Mouse (Mus musculus) left cerebral cortex, postnatal 14 days (tissue): ENCODE results near the gene Rnf26. TPM values are rescaled to one million over a fixed set of nuclear protein-coding genes. Genes with fewer than 3 reads are reported as not detected.
A peak's percentile ranks its signal among the peaks of the same experiment; 100 is the strongest.

Source experiments
- DNase-seq, 2 experiments: peaks; one replicate each; pipeline ENCODE4 v3.0.0; 2021 to 2022; ENCODE audit warnings: low spot score in 2 of 2, mixed read lengths in 1 of 2
- intact Hi-C: fragments of 180-260 bp; cut with DNase I; formaldehyde crosslinking; loops from one replicate; pipeline ENCODE4 v1.15.1; 2025
- total RNA-seq, 2 experiments: library from RNA; stranded (reverse); gene quantifications; 2 replicates each; pipeline ENCODE4 v1.2.3; 2021

Gene Rnf26
- total RNA-seq, 2 experiments from 2014 or later = 28.1 to 31.9 TPM

DNA sequence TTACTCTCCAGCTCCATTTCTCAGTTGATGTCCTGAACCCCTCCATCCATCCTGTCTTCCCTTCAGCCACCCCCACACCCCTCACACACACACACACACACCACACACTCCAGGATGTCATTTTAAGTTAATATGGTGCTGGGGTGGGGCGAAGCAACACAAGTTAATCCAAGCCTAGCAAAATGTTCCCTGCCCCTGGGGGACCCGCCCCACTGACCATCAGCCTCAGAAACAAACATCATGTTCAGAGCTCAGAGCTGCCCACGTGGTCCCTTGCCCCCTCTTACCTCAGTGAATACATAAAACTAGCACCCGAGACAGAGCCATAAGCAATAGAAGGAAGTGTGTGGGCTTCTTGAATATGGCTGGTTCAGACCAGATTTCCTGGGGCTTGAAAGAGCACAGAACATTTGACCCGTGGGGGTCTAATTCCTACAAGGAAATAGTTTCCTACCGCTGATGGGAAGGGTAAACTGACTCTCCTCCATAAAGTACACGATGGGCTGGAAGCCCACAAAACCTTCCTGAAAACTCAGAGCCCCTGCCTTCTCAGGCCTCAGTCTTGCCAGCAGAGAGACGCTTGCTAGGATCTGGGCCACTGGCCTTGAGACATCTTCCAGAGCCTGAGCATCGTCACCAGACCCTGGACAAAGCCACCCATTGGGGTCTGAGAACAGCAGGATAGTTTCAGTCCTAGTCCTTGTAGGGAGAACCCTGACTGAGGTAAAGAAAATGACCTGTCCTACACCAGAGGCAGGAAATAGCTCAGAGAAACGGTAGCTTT, 33.1 kb downstream of the Rnf26 start:
- no peak for DNase-seq
- intact Hi-C loops = no loop called here

DNA sequence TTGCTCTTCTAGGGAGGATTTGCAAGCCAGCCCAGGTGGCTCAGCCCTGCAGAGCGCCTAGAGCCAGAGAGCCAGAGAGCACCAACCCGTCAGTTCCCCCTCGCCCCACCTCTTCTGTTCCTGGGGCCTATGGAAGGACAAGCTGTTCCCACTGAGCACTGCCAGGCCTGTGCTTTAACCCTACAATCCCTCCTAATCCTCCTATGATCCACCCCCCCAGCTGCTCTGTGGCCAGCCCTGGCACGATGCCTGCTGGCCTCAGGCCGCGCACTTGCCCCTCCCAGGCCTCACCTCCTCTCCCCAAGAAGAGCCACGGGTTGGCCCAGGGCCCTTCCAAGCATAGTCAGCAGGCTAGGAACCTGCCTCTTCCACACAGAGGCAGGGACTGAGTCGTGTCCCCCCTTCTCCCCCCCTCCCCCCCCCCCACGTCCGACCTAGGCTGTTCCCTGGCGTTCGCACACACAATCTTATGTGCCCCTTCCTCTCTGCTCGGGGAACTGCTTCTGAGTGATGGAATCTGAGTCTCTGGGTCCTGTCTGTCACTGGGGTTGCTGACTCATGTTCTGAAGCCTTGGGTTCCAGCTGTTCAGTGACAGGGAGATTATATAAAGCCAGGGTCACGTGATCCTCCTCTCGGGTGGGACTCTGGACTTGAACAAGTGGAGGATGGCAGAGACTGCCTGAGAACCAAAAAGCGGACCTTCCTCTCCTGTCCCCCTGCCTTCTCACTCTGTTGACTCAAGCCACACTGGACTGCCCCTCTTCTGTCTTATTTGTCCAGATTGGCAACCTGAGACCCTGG, 34.2 kb downstream of the Rnf26 start:
- DNase-seq = peak; percentile 61 to 74
- intact Hi-C loops = no loop called here

- intact Hi-C loops = no loop called here
- DNase-seq = no peak
Observed at GRCm38 (mm10) chr9:44078136-44078797, 35.0 kb downstream of the Rnf26 start.

DNA sequence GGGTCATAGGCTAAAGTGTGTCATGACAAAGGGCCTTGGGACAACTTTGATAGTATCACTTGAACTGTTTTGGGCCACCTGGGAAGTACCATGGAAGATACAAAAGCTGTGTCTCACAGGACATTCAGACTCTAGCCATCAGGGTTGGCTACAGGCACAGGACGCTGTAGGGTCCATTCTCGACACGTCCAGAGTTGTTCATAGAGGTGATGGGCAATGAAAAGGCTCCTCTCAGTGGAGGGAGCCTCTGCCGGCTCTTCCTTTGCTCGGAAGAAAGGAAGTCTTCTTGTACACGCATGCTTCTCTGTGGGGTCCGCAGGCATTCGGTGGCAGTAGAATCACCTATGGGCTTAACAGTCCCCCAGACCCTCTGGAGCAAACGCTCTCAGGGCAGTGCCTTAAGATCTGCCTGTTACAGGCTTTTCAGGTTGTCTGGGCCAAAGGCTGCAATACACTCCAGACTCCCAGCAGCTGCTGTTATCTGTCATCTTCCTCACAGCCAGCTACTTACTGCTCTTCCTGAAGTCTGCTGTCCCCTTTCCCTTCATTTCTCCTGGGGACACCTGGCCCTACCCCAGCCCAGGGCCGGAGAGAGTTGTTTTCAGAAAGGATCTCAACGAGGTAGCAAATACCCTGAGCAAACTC, 35.9 kb downstream of the Rnf26 start:
- no peak for DNase-seq

DNA sequence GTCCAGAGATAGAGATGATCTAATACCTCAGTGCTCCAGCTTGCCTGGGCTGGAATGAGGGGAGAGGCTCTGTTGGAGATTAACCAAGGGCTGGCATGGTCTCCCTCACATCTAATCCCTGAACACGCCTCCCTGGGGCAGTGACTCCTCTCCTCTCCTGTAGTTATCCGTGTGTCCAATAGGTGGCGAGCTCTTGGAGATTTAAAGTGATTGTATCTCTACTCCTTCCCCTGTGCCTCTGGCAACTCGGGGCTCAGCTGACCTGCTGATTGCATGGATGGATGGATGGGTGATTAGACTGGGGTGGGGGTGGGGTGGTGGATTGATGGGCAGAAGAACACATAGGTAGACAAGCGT, 36.6 kb downstream of the Rnf26 start:
- DNase-seq = peak; percentile 68 to 78
- intact Hi-C loops = no loop called here

More for the DNA sequence above, 35.9 kb downstream of the Rnf26 start:
- intact Hi-C loops = no loop called here

DNA sequence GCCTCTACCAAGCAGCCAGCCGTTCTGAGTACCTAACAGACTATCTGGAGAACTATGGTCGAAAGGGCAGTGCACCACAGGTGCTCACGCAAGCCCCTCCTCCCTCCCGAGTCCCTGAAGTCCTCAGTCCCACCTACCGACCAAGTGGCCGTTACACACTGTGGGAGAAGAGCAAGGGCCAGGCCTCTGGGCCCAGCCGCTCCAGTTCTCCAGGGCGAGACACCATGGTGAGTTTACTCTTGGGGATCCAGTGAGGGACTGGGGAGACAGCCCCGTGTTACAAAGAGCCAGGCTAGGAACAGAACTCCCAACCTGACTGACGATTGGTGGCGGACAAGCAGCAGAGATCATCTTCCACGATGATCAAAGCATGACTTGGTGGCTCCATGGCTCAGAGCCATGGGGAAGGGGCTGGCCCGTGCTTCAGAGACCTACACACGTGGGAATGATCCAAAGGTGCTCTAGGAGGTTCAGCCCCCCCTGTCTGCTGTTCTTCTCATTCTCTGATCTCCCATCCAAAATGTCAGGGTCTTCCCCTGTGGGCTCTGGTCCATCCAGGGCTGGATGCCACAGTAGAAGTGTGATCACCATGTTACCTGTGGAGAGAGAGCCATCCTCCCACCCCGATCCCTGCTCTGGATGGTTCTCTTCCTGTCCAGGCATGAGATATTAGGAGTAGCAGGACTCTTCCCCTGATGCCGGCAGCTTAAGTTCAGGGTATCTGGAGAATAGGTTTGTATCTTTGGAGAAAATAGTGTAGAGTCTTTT, 37.1 kb downstream of the Rnf26 start:
- intact Hi-C loops = no loop called here

DNA sequence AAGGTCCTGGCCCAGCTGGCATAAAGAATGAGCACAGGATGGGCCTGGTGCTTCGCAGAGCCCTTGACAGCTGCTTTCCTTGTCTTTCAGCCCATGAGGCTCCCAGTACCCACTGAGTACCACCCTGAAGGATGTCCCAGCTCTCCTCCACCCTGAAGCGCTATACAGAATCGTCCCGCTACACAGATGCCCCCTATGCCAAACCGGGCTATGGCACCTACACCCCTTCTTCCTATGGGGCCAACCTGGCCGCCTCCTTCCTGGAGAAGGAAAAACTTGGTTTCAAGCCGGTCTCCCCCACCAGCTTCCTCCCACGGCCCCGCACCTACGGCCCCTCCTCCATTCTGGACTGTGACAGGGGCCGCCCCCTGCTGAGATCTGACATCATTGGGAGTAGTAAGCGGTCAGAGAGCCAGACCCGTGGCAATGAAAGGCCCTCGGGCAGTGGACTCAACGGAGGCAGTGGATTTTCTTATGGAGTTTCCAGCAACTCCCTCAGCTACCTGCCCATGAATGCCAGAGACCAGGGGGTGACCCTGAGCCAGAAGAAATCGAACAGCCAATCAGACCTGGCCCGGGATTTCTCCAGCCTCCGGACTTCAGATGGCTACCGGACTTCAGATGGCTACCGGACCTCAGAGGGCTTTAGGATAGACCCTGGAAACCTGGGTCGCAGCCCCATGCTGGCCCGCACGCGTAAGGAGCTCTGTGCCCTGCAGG, 37.9 kb downstream of the Rnf26 start:
- intact Hi-C loops = no loop called here
- DNase-seq = no peak

More for the DNA sequence above, 37.1 kb downstream of the Rnf26 start:
- DNase-seq = no peak

DNA sequence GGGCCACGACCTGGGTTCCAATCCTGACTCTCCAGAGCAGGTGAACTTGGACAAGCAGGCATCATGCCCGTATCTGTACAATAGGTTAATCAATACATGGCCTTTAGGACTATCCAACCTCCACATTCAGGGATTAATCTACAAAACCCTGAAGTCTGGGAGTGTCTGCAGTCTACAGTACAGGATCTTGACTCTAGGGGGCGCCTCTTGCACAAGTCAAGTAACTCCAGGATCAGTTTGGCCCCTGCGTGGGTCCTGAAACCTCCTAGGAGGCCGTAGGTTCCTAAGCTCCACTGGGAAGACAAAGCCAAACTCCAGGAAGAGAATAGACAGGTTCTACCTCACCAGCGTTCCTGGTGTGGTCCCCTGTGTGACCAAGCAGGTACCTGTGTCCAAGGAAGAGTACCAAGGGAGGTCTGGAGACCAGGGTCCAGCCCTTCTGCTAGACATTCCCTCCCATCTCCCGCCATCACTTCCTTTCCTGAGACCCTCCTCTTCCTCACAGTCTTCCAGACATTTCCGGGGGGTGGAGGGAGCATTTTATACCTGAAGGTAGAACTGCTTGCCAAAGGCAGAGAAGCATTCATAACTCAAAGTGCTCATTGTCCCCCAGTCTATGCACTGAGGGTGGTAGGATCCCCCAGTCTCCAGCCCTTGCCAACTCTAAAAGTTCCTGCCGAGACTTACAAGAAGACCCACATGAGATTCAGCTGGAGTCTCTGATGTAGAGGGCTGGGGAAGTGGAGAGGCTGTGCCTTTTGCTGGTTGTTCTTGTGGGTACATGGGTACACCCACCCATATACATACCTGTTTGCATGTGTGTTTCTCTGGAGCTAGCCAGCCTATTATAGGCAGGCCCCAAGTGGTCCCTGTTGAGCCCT, 38.7 kb downstream of the Rnf26 start:
- DNase-seq = no peak
- intact Hi-C loops = no loop called here

DNA sequence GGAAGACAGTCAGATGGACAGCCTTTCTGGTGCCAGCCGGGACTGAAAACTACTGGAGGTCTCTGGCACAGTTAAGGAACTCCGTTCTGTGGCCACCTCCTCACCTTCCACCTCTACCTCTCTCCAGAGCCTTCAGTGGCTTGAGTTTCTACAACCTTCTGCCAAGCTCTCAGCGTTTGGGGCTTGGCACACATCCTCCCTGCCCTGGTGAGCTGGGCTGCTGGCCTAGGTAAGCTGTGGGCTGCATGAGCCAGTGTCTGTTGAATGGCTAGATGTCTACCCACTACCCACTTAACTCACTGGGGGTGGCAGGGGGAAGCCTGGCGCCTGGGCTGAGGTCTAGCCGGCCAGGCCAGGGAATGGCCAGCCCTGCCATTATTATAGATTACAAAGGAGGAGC, 40.2 kb downstream of the Rnf26 start:
- no peak for DNase-seq
- intact Hi-C loops = no loop called here

- intact Hi-C loops = no loop called here
- no peak for DNase-seq
Observed at GRCm38 (mm10) chr9:44072599-44072915, 40.8 kb downstream of the Rnf26 start.

- DNase-seq = peak in 1 of 2 experiments; percentile 46
- intact Hi-C loops = no loop called here
Observed at GRCm38 (mm10) chr9:44071914-44072598, 41.3 kb downstream of the Rnf26 start.

- intact Hi-C loops = no loop called here
- no peak for DNase-seq
Observed at GRCm38 (mm10) chr9:44070844-44071231, 42.5 kb downstream of the Rnf26 start.

GRCm38 (mm10) chr9:44070113-44070843, 43.0 kb downstream of the Rnf26 start:
- DNase-seq = no peak
- intact Hi-C loops = no loop called here

GRCm38 (mm10) chr9:44069252-44069651, 44.1 kb downstream of the Rnf26 start:
- intact Hi-C loops = loop anchor here (5.0 kb wide), 1 partner anchor 38 kb away; the partner anchor contains the start of gene C1qtnf5
- no peak for DNase-seq

DNA sequence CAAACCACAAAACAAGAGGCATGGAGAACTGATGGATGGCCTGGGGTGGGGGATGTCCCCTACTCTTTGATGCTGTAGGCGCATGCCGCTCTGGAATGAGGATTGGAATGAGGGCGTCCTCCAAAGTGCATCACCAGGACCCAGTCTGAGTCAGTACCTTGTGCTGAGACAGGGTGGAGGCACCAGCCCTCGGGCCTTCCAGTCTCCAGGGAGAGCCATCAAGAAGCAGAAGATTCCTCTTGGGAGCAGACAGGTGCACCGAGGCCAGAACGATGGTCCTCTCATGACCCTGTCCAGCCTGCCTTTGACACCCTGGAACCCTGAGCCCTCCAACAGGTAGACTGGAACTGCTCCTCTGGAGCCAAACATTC, 45.4 kb downstream of the Rnf26 start:
- intact Hi-C loops = loop anchor here (5.0 kb wide), 1 partner anchor 39 kb away; the partner anchor contains the start of gene C1qtnf5
- no peak for DNase-seq

DNA sequence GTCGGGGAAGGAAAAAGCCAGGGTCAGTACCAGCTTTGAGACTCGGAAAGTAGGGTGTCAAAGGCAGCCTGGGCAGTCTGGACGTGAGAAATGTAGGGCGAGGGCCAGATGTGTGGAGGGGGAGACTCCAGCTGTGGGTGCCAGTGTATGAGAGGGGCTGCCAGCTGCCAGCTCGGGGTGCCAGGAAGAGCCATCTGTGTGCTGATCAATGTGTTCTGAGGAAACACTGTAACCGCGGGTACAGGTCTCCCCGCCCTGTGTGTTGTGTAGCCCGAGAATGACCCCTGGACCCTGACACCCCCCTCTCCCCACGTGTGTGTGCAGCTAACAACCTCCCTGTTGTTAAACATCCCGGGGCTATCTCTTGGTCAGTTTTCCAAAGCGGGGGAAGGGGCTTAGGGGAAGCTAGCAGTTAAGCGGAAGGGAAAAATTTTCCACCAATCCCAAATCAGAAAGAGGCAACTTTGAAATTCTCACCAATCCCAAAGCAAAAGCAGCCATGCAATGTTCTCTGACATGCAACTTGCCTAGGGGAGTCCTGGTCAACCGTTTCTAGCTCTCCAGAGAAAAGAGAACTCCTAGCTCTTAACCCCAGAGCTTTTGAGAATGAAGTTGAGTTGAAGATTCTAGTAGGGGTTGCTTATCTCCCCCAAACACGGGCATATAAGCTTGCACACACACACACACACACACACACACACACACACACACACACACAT, 45.9 kb downstream of the Rnf26 start:
- intact Hi-C loops = loop anchor here (5.0 kb wide), 1 partner anchor 40 kb away; the partner anchor contains the start of gene C1qtnf5
- no peak for DNase-seq
